Mouse (Mus musculus) urinary bladder, postnatal 0 days (tissue): ENCODE measurements around the gene H2al1b. TPM values are rescaled to one million over a fixed set of nuclear protein-coding genes. Genes with fewer than 3 reads are reported as not detected.

ENCODE experiments used
- polyA plus RNA-seq: library from polyadenylated mRNA; unstranded; fragments of >200 nt; fragmentation: Nextera tagmentation; extraction: Ambion mirVana; gene quantifications from 2 replicates; pipeline ENCODE4 v1.2.1, GENCODE M21; 2015

H2al1b gene
- not detected in 2 replicates for polyA plus RNA-seq

DNA sequence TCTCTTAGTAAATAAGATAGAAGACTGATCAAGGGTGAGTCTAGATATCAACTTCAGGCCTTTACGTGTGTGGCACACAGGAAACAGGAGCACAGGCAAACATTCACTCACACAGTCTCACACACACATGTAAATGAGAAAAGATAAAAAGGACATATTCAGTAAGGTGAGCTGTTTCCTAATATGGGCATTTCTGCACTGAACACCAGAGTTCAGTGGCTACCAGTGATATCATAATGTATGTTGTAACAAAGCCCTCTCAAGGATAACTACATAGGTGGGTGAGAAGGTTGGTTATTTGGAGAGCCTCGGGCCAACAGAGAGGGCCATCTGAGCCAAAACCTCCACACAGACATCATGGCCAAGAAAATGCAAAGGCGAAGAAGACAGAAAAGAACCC lies at the start of gene H2al1b:
Gene H2al1b, plus strand, starts transcription at position 301 of the 400 bp plus-strand sequence.

DNA sequence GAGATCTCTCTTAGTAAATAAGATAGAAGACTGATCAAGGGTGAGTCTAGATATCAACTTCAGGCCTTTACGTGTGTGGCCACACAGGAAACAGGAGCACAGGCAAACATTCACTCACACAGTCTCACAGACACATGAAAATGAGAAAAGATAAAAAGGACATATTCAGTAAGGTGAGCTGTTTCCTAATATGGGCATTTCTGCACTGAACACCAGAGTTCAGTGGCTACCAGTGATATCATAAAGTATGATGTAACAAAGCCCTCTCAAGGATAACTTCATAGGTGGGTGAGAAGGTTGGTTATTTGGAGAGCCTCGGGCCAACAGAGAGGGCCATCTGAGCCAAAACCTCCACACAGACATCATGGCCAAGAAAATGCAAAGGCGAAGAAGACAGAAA lies 3.3 kb upstream of the H2al1b start, which contains the start of gene H2al1a:
Gene H2al1a, plus strand, starts transcription at position 301 of the 400 bp plus-strand sequence.

DNA sequence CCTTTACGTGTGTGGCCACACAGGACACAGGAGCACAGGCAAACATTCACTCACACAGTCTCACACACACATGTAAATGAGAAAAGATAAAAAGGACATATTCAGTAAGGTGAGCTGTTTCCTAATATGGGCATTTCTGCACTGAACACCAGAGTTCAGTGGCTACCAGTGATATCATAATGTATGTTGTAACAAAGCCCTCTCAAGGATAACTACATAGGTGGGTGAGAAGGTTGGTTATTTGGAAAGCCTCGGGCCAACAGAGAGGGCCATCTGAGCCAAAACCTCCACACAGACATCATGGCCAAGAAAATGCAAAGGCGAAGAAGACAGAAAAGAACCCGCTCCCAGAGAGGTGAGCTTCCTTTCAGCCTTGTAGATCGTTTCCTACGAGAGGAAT lies 3.1 kb downstream of the H2al1b start, which contains the start of gene H2al1c:
Gene H2al1c, plus strand, starts transcription at position 301 of the 400 bp plus-strand sequence.

DNA sequence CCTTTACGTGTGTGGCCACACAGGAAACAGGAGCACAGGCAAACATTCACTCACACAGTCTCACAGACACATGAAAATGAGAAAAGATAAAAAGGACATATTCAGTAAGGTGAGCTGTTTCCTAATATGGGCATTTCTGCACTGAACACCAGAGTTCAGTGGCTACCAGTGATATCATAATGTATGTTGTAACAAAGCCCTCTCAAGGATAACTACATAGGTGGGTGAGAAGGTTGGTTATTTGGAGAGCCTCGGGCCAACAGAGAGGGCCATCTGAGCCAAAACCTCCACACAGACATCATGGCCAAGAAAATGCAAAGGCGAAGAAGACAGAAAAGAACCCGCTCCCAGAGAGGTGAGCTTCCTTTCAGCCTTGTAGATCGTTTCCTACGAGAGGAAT lies 6.3 kb downstream of the H2al1b start, which contains the start of gene H2al1d:
Gene H2al1d, plus strand, starts transcription at position 301 of the 400 bp plus-strand sequence.

DNA sequence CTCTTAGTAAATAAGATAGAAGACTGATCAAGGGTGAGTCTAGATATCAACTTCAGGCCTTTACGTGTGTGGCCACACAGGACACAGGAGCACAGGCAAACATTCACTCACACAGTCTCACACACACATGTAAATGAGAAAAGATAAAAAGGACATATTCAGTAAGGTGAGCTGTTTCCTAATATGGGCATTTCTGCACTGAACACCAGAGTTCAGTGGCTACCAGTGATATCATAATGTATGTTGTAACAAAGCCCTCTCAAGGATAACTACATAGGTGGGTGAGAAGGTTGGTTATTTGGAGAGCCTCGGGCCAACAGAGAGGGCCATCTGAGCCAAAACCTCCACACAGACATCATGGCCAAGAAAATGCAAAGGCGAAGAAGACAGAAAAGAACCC lies 9.4 kb downstream of the H2al1b start, which contains the start of gene H2al1e:
Gene H2al1e, plus strand, starts transcription at position 301 of the 400 bp plus-strand sequence.

DNA sequence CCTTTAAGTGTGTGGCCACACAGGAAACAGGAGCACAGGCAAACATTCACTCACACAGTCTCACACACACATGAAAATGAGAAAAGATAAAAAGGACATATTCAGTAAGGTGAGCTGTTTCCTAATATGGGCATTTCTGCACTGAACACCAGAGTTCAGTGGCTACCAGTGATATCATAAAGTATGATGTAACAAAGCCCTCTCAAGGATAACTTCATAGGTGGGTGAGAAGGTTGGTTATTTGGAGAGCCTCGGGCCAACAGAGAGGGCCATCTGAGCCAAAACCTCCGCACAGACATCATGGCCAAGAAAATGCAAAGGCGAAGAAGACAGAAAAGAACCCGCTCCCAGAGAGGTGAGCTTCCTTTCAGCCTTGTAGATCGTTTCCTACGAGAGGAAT lies 12.6 kb downstream of the H2al1b start, which contains the start of gene H2al1f:
Gene H2al1f, plus strand, starts transcription at position 301 of the 400 bp plus-strand sequence.

DNA sequence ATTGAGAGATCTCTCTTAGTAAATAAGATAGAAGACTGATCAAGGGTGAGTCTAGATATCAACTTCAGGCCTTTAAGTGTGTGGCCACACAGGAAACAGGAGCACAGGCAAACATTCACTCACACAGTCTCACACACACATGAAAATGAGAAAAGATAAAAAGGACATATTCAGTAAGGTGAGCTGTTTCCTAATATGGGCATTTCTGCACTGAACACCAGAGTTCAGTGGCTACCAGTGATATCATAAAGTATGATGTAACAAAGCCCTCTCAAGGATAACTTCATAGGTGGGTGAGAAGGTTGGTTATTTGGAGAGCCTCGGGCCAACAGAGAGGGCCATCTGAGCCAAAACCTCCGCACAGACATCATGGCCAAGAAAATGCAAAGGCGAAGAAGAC lies 15.7 kb downstream of the H2al1b start, which contains the start of gene H2al1g:
Gene H2al1g, plus strand, starts transcription at position 301 of the 400 bp plus-strand sequence.

DNA sequence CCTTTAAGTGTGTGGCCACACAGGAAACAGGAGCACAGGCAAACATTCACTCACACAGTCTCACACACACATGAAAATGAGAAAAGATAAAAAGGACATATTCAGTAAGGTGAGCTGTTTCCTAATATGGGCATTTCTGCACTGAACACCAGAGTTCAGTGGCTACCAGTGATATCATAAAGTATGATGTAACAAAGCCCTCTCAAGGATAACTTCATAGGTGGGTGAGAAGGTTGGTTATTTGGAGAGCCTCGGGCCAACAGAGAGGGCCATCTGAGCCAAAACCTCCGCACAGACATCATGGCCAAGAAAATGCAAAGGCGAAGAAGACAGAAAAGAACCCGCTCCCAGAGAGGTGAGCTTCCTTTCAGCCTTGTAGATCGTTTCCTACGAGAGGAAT lies 19.0 kb downstream of the H2al1b start, which contains the start of gene H2al1h:
Gene H2al1h, plus strand, starts transcription at position 301 of the 400 bp plus-strand sequence.

DNA sequence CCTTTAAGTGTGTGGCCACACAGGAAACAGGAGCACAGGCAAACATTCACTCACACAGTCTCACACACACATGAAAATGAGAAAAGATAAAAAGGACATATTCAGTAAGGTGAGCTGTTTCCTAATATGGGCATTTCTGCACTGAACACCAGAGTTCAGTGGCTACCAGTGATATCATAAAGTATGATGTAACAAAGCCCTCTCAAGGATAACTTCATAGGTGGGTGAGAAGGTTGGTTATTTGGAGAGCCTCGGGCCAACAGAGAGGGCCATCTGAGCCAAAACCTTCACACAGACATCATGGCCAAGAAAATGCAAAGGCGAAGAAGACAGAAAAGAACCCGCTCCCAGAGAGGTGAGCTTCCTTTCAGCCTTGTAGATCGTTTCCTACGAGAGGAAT lies 22.1 kb downstream of the H2al1b start, which contains the start of gene H2al1i:
Gene H2al1i, plus strand, starts transcription at position 301 of the 400 bp plus-strand sequence.

DNA sequence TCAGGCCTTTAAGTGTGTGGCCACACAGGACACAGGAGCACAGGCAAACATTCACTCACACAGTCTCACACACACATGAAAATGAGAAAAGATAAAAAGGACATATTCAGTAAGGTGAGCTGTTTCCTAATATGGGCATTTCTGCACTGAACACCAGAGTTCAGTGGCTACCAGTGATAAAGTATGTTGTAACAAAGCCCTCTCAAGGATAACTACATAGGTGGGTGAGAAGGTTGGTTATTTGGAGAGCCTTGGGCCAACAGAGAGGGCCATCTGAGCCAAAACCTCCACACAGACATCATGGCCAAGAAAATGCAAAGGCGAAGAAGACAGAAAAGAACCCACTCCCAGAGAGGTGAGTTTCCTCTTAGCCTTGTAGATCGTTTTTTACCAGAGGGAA lies 25.3 kb downstream of the H2al1b start, which contains the start of gene H2al1j:
Gene H2al1j, plus strand, starts transcription at position 301 of the 400 bp plus-strand sequence.

Other genes with a start within 250 kb of the H2al1b start
- gene H2al1a, start 3.2 kb upstream of the H2al1b start, polyA plus RNA-seq: not detected in 2 replicates
- not detected in 2 replicates for gene H2al1c, start 3.2 kb downstream of the H2al1b start, polyA plus RNA-seq
- not detected in 2 replicates for gene H2al1d, start 6.4 kb downstream of the H2al1b start, polyA plus RNA-seq
- gene H2al1e, start 9.5 kb downstream of the H2al1b start, polyA plus RNA-seq: not detected in 2 replicates
- not detected in 2 replicates for gene H2al1f, start 12.7 kb downstream of the H2al1b start, polyA plus RNA-seq
- not detected in 2 replicates for gene H2al1g, start 15.8 kb downstream of the H2al1b start, polyA plus RNA-seq
- gene H2al1h, start 19.1 kb downstream of the H2al1b start, polyA plus RNA-seq: not detected in 2 replicates
- gene H2al1i, start 22.2 kb downstream of the H2al1b start, polyA plus RNA-seq: not detected in 2 replicates
- not detected in 2 replicates for gene H2al1j, start 25.4 kb downstream of the H2al1b start, polyA plus RNA-seq